Mouse (Mus musculus) stomach, postnatal 0 days (tissue): Measurements from ENCODE around the gene Mogat1. TPM values are rescaled to one million over a fixed set of nuclear protein-coding genes. Genes with fewer than 3 reads are reported as not detected.
"Not testable (repeated sequence)": the region's sequence is repeated elsewhere in the genome, so short reads cannot be mapped to it uniquely, and the experiment has no call there.

Source experiments
- ATAC-seq: fragments of 200-750 bp; cut with Nextera tagmentation; 2 replicates; pipeline ENCODE4 v1.8.0; 2017; ENCODE audit not compliant: low FRiP score, low TSS enrichment
- DNase-seq: peaks from one replicate; pipeline ENCODE4 v3.0.0-alpha.2; 2016; ENCODE audit warnings: low spot score
- H3K27ac ChIP-seq: fragments of 300-500 bp; sonication (generic); replicated peaks from 2 replicates; pipeline ENCODE4 v1.5.1; 2014; ENCODE audit warnings: mild to moderate bottlenecking, control low read depth
- H3K27me3 ChIP-seq: fragments of 300-500 bp; sonication (generic); 2 replicates; pipeline ENCODE4 v1.6.1; 2014; ENCODE audit warnings: low read length; ENCODE audit not compliant: control insufficient read depth, insufficient read depth
- H3K36me3 ChIP-seq: fragments of 300-500 bp; sonication (generic); 2 replicates; pipeline ENCODE4 v1.6.1; 2014; ENCODE audit warnings: low read length, mixed read lengths; ENCODE audit not compliant: control insufficient read depth, insufficient read depth
- H3K4me1 ChIP-seq: fragments of 300-500 bp; sonication (generic); replicated peaks from 2 replicates; pipeline ENCODE4 v1.6.1; 2014; ENCODE audit warnings: antibody characterized with exemption; ENCODE audit not compliant: control insufficient read depth, insufficient read depth
- H3K4me2 ChIP-seq: fragments of 300-500 bp; sonication (generic); replicated peaks from 2 replicates; pipeline ENCODE4 v1.6.1; 2014; ENCODE audit warnings: low read depth, mild to moderate bottlenecking, control low read depth, moderate library complexity
- H3K4me3 ChIP-seq: fragments of 300-500 bp; sonication (generic); 2 replicates; pipeline ENCODE4 v1.5.1; 2014; ENCODE audit warnings: low read depth, low read length, control low read depth
- H3K9ac ChIP-seq: fragments of 300-500 bp; sonication (generic); 2 replicates; pipeline ENCODE4 v1.6.1; 2014; ENCODE audit warnings: mild to moderate bottlenecking, low read length, control low read depth, mixed read lengths
- H3K9me3 ChIP-seq: fragments of 300-500 bp; sonication (generic); 2 replicates; pipeline ENCODE4 v1.6.1; 2016; ENCODE audit warnings: low read length; ENCODE audit not compliant: control insufficient read depth
- CTCF ChIP-seq: IDR thresholded peaks from 2 replicates; pipeline ENCODE4 v1.5.1; 2016; ENCODE audit warnings: antibody characterized with exemption, low read depth, mild to moderate bottlenecking, moderate library complexity
- EP300 ChIP-seq: optimal IDR thresholded peaks from 2 replicates; pipeline ENCODE3; 2016; ENCODE audit warnings: antibody characterized with exemption
- WGBS: fragments of 180-500 bp; shearing (Covaris S2); extraction: QIAGEN DNeasy Blood & Tissue Kit; methylation state at CpG from one replicate; pipeline ENCODE4 v1.1.7; 2014; 5-methylcytosine and 5-hydroxymethylcytosine counted together
- polyA plus RNA-seq: library from polyadenylated mRNA; unstranded; fragments of >200 nt; fragmentation: Nextera tagmentation; extraction: Ambion mirVana; gene quantifications from 2 replicates; pipeline ENCODE4 v1.2.1, GENCODE M21; 2015

The Mogat1 gene
- polyA plus RNA-seq, 1 experiment from 2014 or later = 2.8 TPM

GRCm38 (mm10) chr1:78539166-78539565, 28.4 kb downstream of the Mogat1 start:
- Histone ChIP-seq H3K4me3 (no peak overlapping the region), H3K9ac (no peak overlapping the region), H3K36me3 (no peaks in the 10 kb centered on the region), H3K4me2 (no peak overlapping the region), H3K4me1 (no peaks in the 10 kb centered on the region), H3K9me3 (no peaks in the 10 kb centered on the region), H3K27me3 (no peaks in the 10 kb centered on the region), H3K27ac (no peak overlapping the region)
- DNase-seq (no peak), ATAC-seq (no peak)
- no peak for TF ChIP-seq CTCF
- no peak for TF ChIP-seq EP300
- 75% methylated on average over 6 of the region's 6 CpGs for WGBS

GRCm38 (mm10) chr1:78543631-78544030, 32.8 kb downstream of the Mogat1 start:
- H3K36me3 ChIP-seq, H3K4me2 ChIP-seq, H3K27me3 ChIP-seq, H3K4me1 ChIP-seq, ATAC-seq, H3K27ac ChIP-seq, H3K4me3 ChIP-seq, H3K9ac ChIP-seq, DNase-seq, H3K9me3 ChIP-seq: not testable (repeated sequence)
- 100% methylated on average over 1 of the region's 1 CpGs for WGBS

- TF ChIP-seq CTCF = no peak
- no peak for TF ChIP-seq EP300
- Histone ChIP-seq H3K27me3 (no peaks in the 10 kb centered on the region), H3K9ac (no peak overlapping the region), H3K4me2 (no peak overlapping the region), H3K4me3 (no peak overlapping the region), H3K4me1 (no peaks in the 10 kb centered on the region), H3K27ac (no peak overlapping the region), H3K36me3 (no peaks in the 10 kb centered on the region), H3K9me3 (no peaks in the 10 kb centered on the region)
- DNase-seq = peak; percentile 25
- 56% methylated on average over 9 of the region's 9 CpGs for WGBS
- ATAC-seq = peak; percentile 51; the same call in 1 of the 2 replicates
These were observed 35.5 kb downstream of the Mogat1 start for GRCm38 (mm10) chr1:78546258-78546657.

DNA sequence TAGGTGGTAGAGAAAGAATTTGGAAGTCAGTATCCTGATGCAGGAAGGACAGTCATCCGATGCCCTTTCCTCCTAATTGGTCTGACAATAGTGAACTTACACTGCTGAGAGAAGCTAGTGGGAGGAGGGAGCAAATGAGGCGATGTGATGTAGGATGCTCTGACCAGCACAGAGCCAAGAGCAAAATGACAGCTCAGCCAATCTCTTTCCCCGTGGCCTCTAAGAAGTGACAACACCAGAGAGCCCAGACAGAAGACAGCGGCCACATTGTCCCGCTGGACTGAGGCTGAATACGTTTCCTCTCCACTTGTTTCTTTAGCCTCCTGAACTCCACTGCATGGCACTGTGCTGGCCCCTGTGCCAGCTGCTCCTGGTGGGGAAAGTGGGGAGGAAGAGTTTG, 38.2 kb downstream of the Mogat1 start:
- no peak for ATAC-seq
- Histone ChIP-seq H3K9ac (no peak overlapping the region), H3K4me3 (no peak overlapping the region), H3K4me2 (no peak overlapping the region), H3K9me3 (no peaks in the 10 kb centered on the region), H3K27me3 (no peaks in the 10 kb centered on the region), H3K4me1 (no peaks in the 10 kb centered on the region), H3K36me3 (no peaks in the 10 kb centered on the region), H3K27ac (no peak overlapping the region)
- WGBS = 69% methylated on average over 6 of the region's 6 CpGs
- TF ChIP-seq CTCF = no peak
- TF ChIP-seq EP300 = no peak
- DNase-seq = no peak

DNA sequence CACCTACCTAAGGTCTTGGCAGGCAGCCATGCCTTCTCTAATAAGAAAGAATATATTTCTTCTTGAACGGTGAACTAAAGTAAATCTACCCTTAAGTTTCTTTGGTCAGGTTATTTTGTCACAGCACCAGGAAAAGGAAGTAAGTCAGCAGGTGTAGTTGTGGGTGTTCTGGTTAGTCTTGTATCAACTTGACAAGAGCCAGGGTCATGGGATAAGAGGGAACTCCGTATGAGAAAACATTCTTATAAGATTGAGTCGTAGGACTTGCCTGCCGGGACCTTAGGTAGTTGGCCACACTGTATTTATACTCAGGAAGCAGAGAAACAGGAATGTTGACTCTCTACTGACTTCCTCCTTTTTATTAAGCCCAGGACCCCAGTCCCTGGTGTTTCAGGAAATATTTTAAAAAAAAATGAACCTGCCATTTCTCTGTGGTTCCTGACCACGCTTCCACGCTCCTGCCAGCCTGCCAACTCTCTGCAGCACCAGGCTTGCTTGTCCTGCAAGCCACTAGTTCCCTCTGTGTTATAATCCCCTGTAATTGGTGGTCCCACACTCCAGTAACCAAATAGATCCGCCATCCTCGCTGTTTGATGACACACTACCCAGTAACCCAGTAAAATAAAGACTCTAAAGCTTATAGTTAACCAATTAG, 43.3 kb downstream of the Mogat1 start:
- WGBS = 55% methylated on average over 8 of the region's 8 CpGs
- ATAC-seq = no peak

DNA sequence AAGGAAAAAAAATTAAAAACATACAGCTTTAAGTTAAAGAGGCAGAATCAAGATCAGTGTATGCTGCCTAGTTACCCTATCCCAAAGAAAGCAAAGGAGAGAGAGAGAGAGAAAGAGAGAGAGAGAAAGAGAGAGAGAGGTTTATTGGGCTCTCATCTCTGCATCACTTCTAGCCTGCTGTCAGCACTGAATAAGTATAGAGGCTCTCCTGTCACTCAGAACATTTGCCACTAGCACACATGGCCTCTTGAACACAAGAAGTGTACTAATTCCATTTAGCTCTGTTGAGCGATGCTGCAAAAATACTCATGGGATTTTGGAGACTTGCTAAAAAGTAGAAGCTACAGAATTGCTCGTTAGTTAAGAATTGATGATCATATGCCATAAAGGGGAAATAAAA, 56.2 kb downstream of the Mogat1 start:
- no peak overlapping the region for H3K4me3 ChIP-seq
- H3K36me3 ChIP-seq = no peaks in the 10 kb centered on the region
- no peak for TF ChIP-seq EP300
- no peak for TF ChIP-seq CTCF
- no peaks in the 10 kb centered on the region for H3K27me3 ChIP-seq
- ATAC-seq = no peak
- no peak overlapping the region for H3K27ac ChIP-seq
- 81% methylated on average over 2 of the region's 2 CpGs for WGBS
- no peak for DNase-seq
- 0 out of 2 replicates have a peak, but pooled peaks cover 2% of the 10 kb centered on the region for H3K4me1 ChIP-seq
- no peak overlapping the region for H3K4me2 ChIP-seq
- no peak overlapping the region for H3K9ac ChIP-seq
- H3K9me3 ChIP-seq = no peaks in the 10 kb centered on the region

More for the DNA sequence above, 43.3 kb downstream of the Mogat1 start:
- no peak for DNase-seq
- H3K4me3 ChIP-seq = no peak overlapping the region
- TF ChIP-seq CTCF = no peak
- TF ChIP-seq EP300 = no peak
- no peaks in the 10 kb centered on the region for H3K36me3 ChIP-seq
- no peaks in the 10 kb centered on the region for H3K9me3 ChIP-seq
- H3K4me2 ChIP-seq = no peak overlapping the region
- no peaks in the 10 kb centered on the region for H3K4me1 ChIP-seq
- no peak overlapping the region for H3K9ac ChIP-seq
- H3K27ac ChIP-seq = no peak overlapping the region
- no peaks in the 10 kb centered on the region for H3K27me3 ChIP-seq
